Mouse (Mus musculus) layer of hippocampus, adult 11-12 months (tissue): ENCODE results near the gene Phlpp2.
"Not testable (repeated sequence)": the region's sequence is repeated elsewhere in the genome, so short reads cannot be mapped to it uniquely, and the experiment has no call there.

ENCODE experiments used
- DNase-seq: peaks from one replicate; pipeline ENCODE4 v3.0.0; 2022; ENCODE audit warnings: low spot score

Gene Phlpp2

DNA sequence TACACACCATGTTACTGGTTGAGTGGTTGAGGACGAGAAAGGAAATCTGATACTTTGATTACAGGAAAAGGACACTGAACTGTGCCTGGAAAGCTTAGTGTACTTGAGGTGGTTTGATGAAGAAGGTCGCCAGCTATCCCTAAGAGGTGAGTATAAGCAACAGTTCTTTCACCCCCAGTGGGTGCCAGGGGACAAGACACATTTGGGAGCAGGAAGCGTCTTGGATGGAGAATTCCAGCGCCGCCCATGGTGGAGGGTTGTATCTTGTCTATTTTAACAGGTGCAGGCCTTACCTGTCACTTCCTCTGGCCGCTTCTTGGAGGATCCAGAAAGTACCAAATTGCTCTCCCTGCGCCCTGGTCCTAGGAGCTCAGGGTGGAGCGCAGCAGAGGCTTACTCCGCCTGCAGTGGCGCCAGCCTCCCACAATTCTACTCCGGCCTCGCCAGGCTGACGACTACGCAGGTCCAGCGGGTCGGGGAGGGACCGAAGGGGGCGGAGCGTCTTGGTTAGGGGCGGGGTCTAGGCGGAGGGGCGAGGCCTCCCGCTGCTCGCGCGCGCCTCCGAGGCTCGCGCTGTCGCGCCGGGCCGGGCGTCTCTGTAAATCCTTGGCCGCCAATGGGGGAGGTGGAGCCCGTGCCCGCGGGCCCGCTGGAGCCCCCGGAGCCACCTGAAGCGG is at the start of gene Phlpp2:
Gene Phlpp2, plus strand, starts transcription at position 540 of the 677 bp plus-strand sequence.
- peak; percentile 92 for DNase-seq

DNA sequence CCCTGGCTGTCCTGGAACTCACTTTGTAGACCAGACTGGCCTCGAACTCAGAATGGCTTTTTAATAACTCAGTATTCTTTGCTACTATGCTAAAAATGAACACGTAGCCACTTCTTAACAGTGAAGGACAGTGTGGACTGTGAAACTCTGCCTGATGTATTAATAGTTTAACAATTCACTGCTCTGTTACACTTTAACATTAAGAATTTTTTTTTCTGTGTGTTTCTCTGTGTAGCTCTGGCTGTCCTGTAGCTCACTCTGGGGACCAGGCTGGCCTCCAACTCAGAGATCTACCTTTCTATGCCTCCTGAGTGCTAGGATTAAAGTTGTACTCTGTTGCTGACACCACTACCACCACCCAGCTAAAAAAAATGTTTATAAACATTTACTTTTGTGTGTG is 44.8 kb upstream of the Phlpp2 start:
- no peak for DNase-seq

- no peak for DNase-seq
Observed at GRCm38 (mm10) chr8:109839822-109840221, 28.5 kb upstream of the Phlpp2 start.

DNA sequence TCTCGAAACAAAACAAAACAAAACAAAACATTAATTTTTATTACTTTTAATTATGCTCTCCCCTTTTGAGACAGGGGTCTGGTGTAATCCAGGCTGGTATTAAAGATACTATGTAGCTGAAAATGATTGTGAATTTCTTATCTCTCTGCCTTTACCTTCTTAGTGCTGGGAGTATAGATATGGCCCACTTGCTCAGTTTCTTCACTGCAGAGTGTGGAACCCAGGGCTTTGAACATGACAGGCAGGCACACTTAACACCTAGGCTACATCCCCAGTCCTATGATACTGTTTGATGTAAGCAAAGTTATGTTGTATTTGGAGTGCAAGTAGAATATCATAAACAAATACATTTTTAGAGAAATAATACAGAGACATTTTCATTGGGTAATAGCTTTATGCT is 25.9 kb upstream of the Phlpp2 start:
- DNase-seq = no peak

DNA sequence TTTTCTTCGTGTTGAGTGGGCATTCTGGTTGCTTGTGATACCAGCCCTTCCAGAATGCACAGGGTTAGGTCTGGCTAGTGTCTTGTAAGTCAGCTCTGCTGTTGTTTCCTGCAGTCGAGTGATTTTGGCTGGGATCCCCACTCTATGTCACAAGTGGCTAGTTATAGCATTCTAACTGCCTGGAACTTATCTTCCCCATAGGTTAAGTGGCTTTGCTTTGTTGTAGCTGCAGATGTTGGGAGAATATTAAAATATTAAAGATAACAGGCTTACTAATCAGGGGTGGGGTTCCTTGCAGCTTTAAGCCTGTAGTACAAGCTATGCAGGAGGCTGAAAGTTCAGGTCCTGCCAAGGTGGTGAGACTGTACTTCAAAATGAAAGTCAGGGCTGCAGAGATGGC is 20.5 kb upstream of the Phlpp2 start:
- DNase-seq = no peak

DNA sequence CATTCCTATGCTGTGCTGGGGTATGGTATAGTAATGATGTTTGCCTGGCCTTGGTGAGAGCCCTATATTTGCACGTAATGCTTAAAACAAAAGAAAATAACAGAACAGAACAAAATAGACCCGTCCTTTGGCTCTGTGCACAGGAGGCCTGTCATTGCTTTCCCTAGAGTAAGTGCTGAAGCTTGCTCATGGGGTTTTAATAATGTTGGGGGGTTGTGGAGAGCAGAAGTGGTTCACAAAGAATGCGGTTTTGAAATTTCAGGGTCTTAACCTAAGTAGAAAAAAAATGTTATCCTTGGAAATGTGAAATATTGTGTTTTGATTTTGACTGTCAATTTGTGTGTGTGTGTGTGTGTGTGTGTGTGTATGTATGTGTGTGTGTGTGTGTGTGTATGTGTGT is 19.4 kb upstream of the Phlpp2 start:
- DNase-seq = no peak

GRCm38 (mm10) chr8:109853423-109853822 is 14.9 kb upstream of the Phlpp2 start:
- DNase-seq = peak; percentile 74

DNA sequence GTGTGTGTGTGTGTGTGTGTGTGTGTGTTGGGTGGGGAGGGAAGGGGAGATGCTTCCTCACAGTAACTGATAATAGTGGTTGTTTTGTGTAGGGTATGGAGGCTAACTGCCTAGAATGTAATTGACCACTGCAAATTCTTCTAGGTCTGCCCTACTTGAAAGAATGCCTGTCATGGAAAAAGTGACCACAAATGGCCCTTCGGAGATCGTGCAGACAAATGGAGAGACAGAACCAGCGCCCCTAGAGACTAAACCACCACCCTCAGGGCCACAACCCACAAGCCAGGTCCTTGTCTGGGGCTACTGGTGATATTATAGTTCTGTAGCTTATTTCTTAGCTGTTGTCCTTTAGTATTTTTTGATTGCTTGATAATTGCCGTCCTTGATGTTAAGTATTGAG is 13.8 kb upstream of the Phlpp2 start:
- no peak for DNase-seq

- DNase-seq = no peak
Observed at GRCm38 (mm10) chr8:109855451-109855850, 12.9 kb upstream of the Phlpp2 start.

DNA sequence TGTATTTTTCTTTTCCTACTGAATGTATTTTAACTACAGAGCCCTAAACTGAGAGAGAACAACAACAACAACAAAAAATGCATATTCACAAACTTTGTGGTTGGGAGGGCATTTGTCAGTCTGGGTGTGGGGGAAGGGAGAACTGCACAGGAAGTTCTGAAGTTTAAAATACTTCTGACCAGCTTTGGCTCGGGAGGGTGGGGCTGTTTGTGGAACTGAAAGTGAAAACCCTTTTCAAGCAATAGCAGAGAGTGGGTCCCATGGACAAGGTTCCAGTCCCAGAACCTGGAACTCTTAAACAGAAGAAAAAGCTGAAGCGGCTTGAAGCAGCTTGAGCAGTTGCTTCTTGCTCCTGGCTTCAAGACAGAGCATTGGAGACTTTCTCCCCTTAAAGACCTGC is 4.9 kb upstream of the Phlpp2 start:
- peak; percentile 53 for DNase-seq

DNA sequence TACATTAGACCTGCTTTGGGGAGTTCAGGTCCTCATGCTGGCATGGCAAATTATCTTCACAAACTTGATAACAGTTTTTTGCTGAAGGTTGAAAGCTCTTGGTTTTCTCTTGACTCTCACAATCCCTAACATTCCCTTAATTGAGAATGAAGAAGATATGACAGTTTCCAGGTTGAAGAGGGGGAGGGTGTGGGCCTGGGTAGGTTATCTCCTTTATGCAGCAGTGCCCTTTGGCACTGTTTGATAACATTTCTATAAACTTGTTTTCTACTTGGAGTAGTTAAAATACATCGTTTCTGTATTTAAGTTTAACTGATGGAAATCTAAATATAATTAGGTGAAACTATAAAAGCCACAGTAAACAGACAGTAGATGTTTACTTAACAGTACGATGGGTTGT is 3.5 kb upstream of the Phlpp2 start:
- DNase-seq = no peak

- DNase-seq = peak; percentile 28
Observed at GRCm38 (mm10) chr8:109865536-109865935, 2.8 kb upstream of the Phlpp2 start.

GRCm38 (mm10) chr8:109866690-109867089 is 1.7 kb upstream of the Phlpp2 start:
- no peak for DNase-seq

- peak; percentile 43 for DNase-seq
Observed at GRCm38 (mm10) chr8:109868680-109869361, 479 bp downstream of the Phlpp2 start.

GRCm38 (mm10) chr8:109871056-109871455 is 2.7 kb downstream of the Phlpp2 start:
- no peak for DNase-seq

GRCm38 (mm10) chr8:109873800-109874199 is 5.5 kb downstream of the Phlpp2 start:
- DNase-seq = not testable (repeated sequence)

DNA sequence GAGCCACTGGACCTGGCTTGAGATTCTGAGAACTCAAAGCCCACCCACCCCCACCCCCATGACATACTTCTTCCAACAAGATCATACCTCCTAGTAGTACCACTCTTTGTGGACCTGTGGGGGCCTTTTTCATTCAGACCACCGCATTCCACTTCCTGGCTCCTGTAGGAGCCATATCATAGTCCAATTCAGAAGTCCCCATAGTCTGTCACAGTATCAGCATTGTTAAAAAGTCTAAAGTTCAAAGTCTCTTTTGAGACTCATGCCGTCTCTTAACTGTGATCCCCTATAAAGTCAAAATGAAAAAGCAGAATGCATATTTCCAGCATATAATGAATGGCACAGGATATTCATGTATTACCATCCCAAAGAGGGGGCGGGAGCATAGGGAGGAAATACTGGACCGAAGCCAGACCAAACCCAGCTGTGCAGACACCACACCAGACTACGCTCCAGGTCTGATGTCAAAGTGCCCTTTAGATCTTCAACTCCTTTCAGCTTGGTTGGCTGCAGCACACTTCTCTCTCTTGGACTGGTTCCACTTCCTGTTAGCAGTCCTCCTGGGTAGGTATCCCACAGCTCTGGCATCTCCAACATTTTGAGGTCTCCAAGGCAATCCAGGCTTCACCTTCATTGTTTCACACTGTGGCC is 11.8 kb downstream of the Phlpp2 start:
- no peak for DNase-seq

DNA sequence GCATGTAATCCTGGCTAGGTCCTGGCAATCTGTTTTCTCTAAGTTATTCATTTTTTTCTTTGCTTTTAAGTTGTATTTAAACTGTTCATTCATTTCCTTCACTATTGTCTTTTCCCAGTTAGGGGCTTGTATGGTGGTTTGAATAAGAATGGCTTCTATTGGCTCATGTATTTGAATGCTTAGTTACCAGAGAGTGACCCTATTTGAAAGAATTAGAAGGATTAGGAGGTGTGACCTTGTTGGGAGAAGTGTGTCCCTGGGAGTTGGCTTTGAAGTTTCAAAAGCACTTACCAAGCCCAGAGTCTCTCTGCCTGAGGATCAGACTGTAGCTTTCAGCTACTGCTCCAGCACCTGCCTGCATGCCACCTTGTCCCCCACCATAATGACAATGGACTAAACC is 17.0 kb downstream of the Phlpp2 start:
- no peak for DNase-seq

DNA sequence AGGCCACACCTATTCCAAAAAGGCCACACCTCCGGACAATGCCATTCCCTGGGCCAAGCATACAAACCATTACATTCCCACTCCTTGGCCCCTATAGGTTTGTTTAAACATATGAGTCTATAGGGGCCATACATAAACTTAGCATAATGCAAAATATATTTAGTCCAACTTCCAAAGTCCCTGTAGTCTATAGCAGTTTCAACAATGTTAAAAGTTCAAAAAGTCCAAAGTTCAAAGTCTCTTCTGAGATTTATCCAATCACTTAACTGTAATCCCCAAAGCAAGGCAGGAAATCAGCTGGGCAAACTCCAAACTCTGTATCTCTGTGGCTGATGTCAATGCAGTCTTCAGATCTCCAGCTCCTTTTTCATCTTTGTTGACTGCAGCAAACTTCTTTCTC is 20.9 kb downstream of the Phlpp2 start:
- no peak for DNase-seq

DNA sequence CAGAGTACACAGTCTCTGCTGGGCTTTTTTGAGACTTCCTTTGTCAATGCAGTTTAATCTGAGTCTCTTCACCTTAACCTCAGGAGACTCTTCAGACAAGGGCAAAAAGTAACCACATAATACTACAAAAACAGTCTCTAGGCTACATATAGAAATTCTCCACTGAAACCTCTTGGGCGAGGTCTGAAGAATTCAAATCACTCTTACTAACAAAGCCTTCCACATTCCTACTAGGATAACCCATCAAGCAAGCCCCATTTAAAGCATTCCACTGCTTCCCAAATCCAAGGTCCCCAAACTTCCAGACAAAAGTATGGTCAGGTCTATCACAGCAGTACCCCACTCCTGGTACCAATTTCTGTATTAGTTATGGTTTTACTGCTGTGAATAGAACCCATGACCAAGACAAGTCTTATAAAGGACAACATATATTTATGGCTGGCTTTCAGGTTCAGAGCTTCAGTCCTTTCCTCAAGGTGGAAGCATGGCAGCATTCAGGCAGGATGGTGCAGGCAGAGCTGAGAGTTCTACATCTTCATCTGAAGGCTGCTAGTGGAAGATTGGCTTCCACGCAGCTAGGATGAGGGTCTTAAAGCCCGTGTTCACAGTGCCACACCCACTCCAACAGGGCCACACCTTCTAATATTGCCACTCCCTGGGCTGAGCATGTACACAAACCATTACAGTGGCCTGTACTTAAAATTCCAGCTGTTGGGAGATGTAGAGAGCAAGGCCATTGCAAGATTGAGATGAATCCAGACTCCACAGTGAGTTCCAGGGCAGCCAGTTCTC is 22.6 kb downstream of the Phlpp2 start:
- DNase-seq = no peak

- DNase-seq = no peak
Observed at GRCm38 (mm10) chr8:109894636-109895035, 26.3 kb downstream of the Phlpp2 start.

GRCm38 (mm10) chr8:109895355-109895754 is 27.0 kb downstream of the Phlpp2 start:
- DNase-seq = no peak

GRCm38 (mm10) chr8:109902379-109902778 is 34.0 kb downstream of the Phlpp2 start:
- DNase-seq = no peak
